Mouse (Mus musculus): ENCODE results near the gene Otub1. TPM values are rescaled to one million over a fixed set of nuclear protein-coding genes. Genes with fewer than 3 reads are reported as not detected.

Otub1 gene
- polyA plus RNA-seq, 1 experiment from 2014 or later, result 153 TPM

GRCm38 (mm10) chr19:7151927-7152653 is 54.0 kb downstream of the Otub1 start:
- no peaks in the 10 kb centered on the region; the same call in 1 of the 2 replicates for H3K27me3 ChIP-seq (ENCODE audit: control insufficient read depth, insufficient read depth, low read length)
- 87% methylated on average over 6 of the region's 6 CpGs for WGBS

DNA sequence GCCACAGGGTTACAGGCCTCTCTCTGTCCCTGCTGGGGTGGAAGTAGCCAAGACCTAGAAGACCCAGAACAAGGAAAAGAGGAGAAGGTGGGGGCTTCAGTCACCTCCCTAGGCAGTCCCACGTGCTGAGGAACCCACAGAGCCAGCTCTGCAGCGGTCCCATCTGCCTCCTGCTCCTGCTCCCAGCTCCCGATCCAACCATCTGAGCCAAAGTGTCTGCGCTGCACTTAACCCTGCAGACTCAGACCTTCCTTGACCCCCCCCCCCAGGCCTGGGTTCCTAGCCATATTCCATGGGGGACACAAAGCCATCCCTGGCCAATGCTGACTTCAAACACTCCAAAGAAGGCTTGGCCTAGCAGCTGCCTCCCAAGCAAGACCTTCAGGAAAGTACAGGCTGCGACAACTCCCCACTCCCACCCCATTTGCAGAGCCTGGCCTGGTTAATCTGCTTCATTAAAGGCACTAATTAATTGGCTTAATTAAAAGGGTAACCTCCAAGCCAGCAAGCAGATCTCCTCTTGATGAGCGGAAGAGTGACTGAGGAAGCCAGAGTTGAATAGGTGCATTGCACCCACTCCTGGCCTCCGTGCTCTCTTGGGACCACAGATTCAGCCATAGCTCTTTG is 54.7 kb downstream of the Otub1 start:
- H3K27me3 ChIP-seq (ENCODE audit: control insufficient read depth, insufficient read depth, low read length), result no peaks in the 10 kb centered on the region; the same call in 1 of the 2 replicates
- no peaks in the 10 kb centered on the region for H3K9me3 ChIP-seq (ENCODE audit: control insufficient read depth, low read length)
- H3K4me2 ChIP-seq (ENCODE audit: low read length), result no peak overlapping the region
- ATAC-seq (ENCODE audit: insufficient number of reproducible peaks, insufficient read depth, low FRiP score, low read depth), result no peak
- H3K4me1 ChIP-seq (ENCODE audit: control insufficient read depth in 2 of 2, insufficient read depth in 2 of 2, low read length in 2 of 2), result peaks cover 13 to 15% of the 10 kb centered on the region in 2 experiments
- H3K9ac ChIP-seq (ENCODE audit: low read length), result peak overlapping the region; percentile 34; the same call in 1 of the 2 replicates
- H3K36me3 ChIP-seq (ENCODE audit: control insufficient read depth, insufficient read depth, low read length), result no peaks in the 10 kb centered on the region
- H3K27ac ChIP-seq (replicated peaks in 1 of 2; ENCODE audit: control insufficient read depth in 1 of 2, insufficient read depth in 1 of 2, low read depth in 2 of 2, low read length in 2 of 2), result no peak overlapping the region
- H3K4me3 ChIP-seq (ENCODE audit: control insufficient read depth in 1 of 2, insufficient read depth in 1 of 2, low read depth in 1 of 2, low read length in 2 of 2), result no peak overlapping the region
- 87% methylated on average over 7 of the region's 7 CpGs for WGBS

More at GRCm38 (mm10) chr19:7151927-7152653, 54.0 kb downstream of the Otub1 start:
- ATAC-seq (ENCODE audit: insufficient number of reproducible peaks, insufficient read depth, low FRiP score, low read depth), result no peak
- Histone ChIP-seq H3K27ac (replicated peaks in 1 of 2; ENCODE audit: control insufficient read depth in 1 of 2, insufficient read depth in 1 of 2, low read depth in 2 of 2, low read length in 2 of 2) (no peak overlapping the region), H3K4me3 (ENCODE audit: control insufficient read depth in 1 of 2, insufficient read depth in 1 of 2, low read depth in 1 of 2, low read length in 2 of 2) (no peak overlapping the region), H3K4me2 (ENCODE audit: low read length) (no peak overlapping the region), H3K4me1 (ENCODE audit: control insufficient read depth in 2 of 2, insufficient read depth in 2 of 2, low read length in 2 of 2) (peaks cover 17 to 21% of the 10 kb centered on the region in 2 experiments), H3K36me3 (ENCODE audit: control insufficient read depth, insufficient read depth, low read length) (no peaks in the 10 kb centered on the region), H3K9me3 (ENCODE audit: control insufficient read depth, low read length) (no peaks in the 10 kb centered on the region), H3K9ac (ENCODE audit: low read length) (no peak overlapping the region)

DNA sequence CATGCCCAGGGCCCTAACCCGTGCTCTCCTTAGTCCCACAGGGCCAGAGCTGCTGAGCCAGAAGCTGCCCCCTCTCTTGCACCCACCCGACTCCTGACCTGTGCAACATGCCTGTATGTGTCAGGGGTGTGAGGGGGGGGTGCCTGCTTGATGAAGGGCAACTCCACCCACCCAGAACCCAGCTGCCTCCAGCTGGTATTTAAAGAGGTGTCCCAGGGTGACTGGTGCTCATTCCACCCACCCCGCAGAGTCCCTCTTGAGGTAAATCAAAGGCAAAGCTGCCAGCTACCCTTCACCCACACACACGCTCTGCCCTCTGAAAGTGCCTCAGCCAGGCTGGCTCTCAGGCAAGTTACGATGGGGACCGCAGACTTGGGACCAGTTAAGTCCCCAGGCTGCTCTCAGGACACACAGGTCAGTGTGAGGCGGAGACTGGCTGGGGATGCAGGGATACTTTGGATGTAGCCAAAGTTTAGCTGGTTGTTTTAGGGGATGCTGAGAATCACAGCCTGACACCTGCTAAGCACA is 56.9 kb downstream of the Otub1 start:
- Histone ChIP-seq H3K27ac (replicated peaks in 1 of 2; ENCODE audit: control insufficient read depth in 1 of 2, insufficient read depth in 1 of 2, low read depth in 2 of 2, low read length in 2 of 2) (no peak overlapping the region), H3K36me3 (ENCODE audit: control insufficient read depth, insufficient read depth, low read length) (no peaks in the 10 kb centered on the region), H3K4me2 (ENCODE audit: low read length) (no peak overlapping the region), H3K27me3 (ENCODE audit: control insufficient read depth, insufficient read depth, low read length) (peaks cover 16% of the 10 kb centered on the region), H3K4me1 (ENCODE audit: control insufficient read depth in 2 of 2, insufficient read depth in 2 of 2, low read length in 2 of 2) (peaks cover 14 to 17% of the 10 kb centered on the region in 2 experiments), H3K9me3 (ENCODE audit: control insufficient read depth, low read length) (no peaks in the 10 kb centered on the region), H3K4me3 (ENCODE audit: control insufficient read depth in 1 of 2, insufficient read depth in 1 of 2, low read depth in 1 of 2, low read length in 2 of 2) (no peak overlapping the region), H3K9ac (ENCODE audit: low read length) (no peak overlapping the region)
- WGBS, result 67% methylated on average over 7 of the region's 7 CpGs
- ATAC-seq (ENCODE audit: insufficient number of reproducible peaks, insufficient read depth, low FRiP score, low read depth), result no peak

- Histone ChIP-seq H3K9ac (ENCODE audit: low read length) (no peak overlapping the region), H3K36me3 (ENCODE audit: control insufficient read depth, insufficient read depth, low read length) (no peaks in the 10 kb centered on the region), H3K4me3 (ENCODE audit: control insufficient read depth in 1 of 2, insufficient read depth in 1 of 2, low read depth in 1 of 2, low read length in 2 of 2) (no peak overlapping the region), H3K27me3 (ENCODE audit: control insufficient read depth, insufficient read depth, low read length) (peaks cover 17% of the 10 kb centered on the region), H3K4me1 (ENCODE audit: control insufficient read depth in 2 of 2, insufficient read depth in 2 of 2, low read length in 2 of 2) (peaks cover 20 to 23% of the 10 kb centered on the region in 2 experiments), H3K27ac (replicated peaks in 1 of 2; ENCODE audit: control insufficient read depth in 1 of 2, insufficient read depth in 1 of 2, low read depth in 2 of 2, low read length in 2 of 2) (no peak overlapping the region), H3K4me2 (ENCODE audit: low read length) (no peak overlapping the region), H3K9me3 (ENCODE audit: control insufficient read depth, low read length) (no peaks in the 10 kb centered on the region)
- no peak for ATAC-seq (ENCODE audit: insufficient number of reproducible peaks, insufficient read depth, low FRiP score, low read depth)
- 67% methylated on average over 8 of the region's 8 CpGs for WGBS
Measured at GRCm38 (mm10) chr19:7148541-7149085, 57.5 kb downstream of the Otub1 start.

Other genes with a start within 250 kb of the Otub1 start
- gene Ppp1r14b, start 231.3 kb downstream of the Otub1 start, polyA plus RNA-seq (2014; fragmentation: Nextera tagmentation; extraction: Ambion mirVana), result 170 and 184 TPM in 2 replicates
- 15.2 and 16.8 TPM in 2 replicates for gene Plcb3, start 229.8 kb downstream of the Otub1 start, polyA plus RNA-seq (2014; fragmentation: Nextera tagmentation; extraction: Ambion mirVana)
- 64.2 and 65.1 TPM in 2 replicates for gene Fkbp2, start 225.8 kb downstream of the Otub1 start, polyA plus RNA-seq (2014; fragmentation: Nextera tagmentation; extraction: Ambion mirVana)
- 141 and 153 TPM in 2 replicates for gene Vegfb, start 218.7 kb downstream of the Otub1 start, polyA plus RNA-seq (2014; fragmentation: Nextera tagmentation; extraction: Ambion mirVana)
- gene Dnajc4, start 213.7 kb downstream of the Otub1 start, polyA plus RNA-seq (2014; fragmentation: Nextera tagmentation; extraction: Ambion mirVana), result 40.0 and 42.9 TPM in 2 replicates
- gene Nudt22, start 210.2 kb downstream of the Otub1 start, polyA plus RNA-seq (2014; fragmentation: Nextera tagmentation; extraction: Ambion mirVana), result 29.7 and 31.8 TPM in 2 replicates
- 20.0 and 22.0 TPM in 2 replicates for gene Trpt1, start 210.2 kb downstream of the Otub1 start, polyA plus RNA-seq (2014; fragmentation: Nextera tagmentation; extraction: Ambion mirVana)
- gene Fermt3, start 186.8 kb downstream of the Otub1 start, polyA plus RNA-seq (2014; fragmentation: Nextera tagmentation; extraction: Ambion mirVana), result 5.2 and 6.6 TPM in 2 replicates
- 174 and 175 TPM in 2 replicates for gene Stip1, start 166.3 kb downstream of the Otub1 start, polyA plus RNA-seq (2014; fragmentation: Nextera tagmentation; extraction: Ambion mirVana)
- gene Macrod1, start 149.5 kb downstream of the Otub1 start, polyA plus RNA-seq (2014; fragmentation: Nextera tagmentation; extraction: Ambion mirVana), result 50.5 and 53.0 TPM in 2 replicates
- gene Flrt1, start 100.6 kb downstream of the Otub1 start, polyA plus RNA-seq (2014; fragmentation: Nextera tagmentation; extraction: Ambion mirVana), result 1.4 and 1.5 TPM in 2 replicates
- gene Cox8a, start 11.3 kb upstream of the Otub1 start, polyA plus RNA-seq (2014; fragmentation: Nextera tagmentation; extraction: Ambion mirVana), result 2,457 and 2,575 TPM in 2 replicates
- gene Naa40, start 34.9 kb upstream of the Otub1 start, polyA plus RNA-seq (2014; fragmentation: Nextera tagmentation; extraction: Ambion mirVana), result 55.9 and 58.5 TPM in 2 replicates
- gene Rcor2, start 61.0 kb upstream of the Otub1 start, polyA plus RNA-seq (2014; fragmentation: Nextera tagmentation; extraction: Ambion mirVana), result 6.1 and 10.7 TPM in 2 replicates
- 35.4 and 40.2 TPM in 2 replicates for gene Mark2, start 135.5 kb upstream of the Otub1 start, polyA plus RNA-seq (2014; fragmentation: Nextera tagmentation; extraction: Ambion mirVana)
- gene Spindoc, start 176.7 kb upstream of the Otub1 start, polyA plus RNA-seq (2014; fragmentation: Nextera tagmentation; extraction: Ambion mirVana), result 11.1 and 14.8 TPM in 2 replicates
- 4.4 and 5.8 TPM in 2 replicates for gene 2700081O15Rik, start 211.3 kb upstream of the Otub1 start, polyA plus RNA-seq (2014; fragmentation: Nextera tagmentation; extraction: Ambion mirVana)

All from heart, embryonic 14.5 days (tissue).